Mouse (Mus musculus) heart, embryonic 11.5 days (tissue): Measurements from ENCODE around the gene Cox7a2. TPM values are rescaled to one million over a fixed set of nuclear protein-coding genes. Genes with fewer than 3 reads are reported as not detected.

Experiments
- ATAC-seq: fragments of 200-750 bp; cut with Nextera tagmentation; replicated peaks from 2 replicates; pipeline ENCODE4 v1.8.0; 2017; ENCODE audit warnings: moderate library complexity; ENCODE audit not compliant: insufficient number of reproducible peaks, low FRiP score, low TSS enrichment
- H3K27ac ChIP-seq: fragments of 300-500 bp; sonication (generic); 2 replicates; pipeline ENCODE4 v1.5.1; 2014; ENCODE audit warnings: mild to moderate bottlenecking, low read depth, low read length
- H3K27me3 ChIP-seq: fragments of 300-500 bp; sonication (generic); 2 replicates; pipeline ENCODE4 v1.6.1; 2014; ENCODE audit warnings: mild to moderate bottlenecking, low read length, mixed read lengths; ENCODE audit not compliant: control insufficient read depth, insufficient read depth
- H3K36me3 ChIP-seq: fragments of 300-500 bp; sonication (generic); 2 replicates; pipeline ENCODE4 v1.6.1; 2014; ENCODE audit warnings: mild to moderate bottlenecking, low read length, moderate library complexity, mixed read lengths; ENCODE audit not compliant: control insufficient read depth, insufficient read depth
- H3K4me1 ChIP-seq: fragments of 300-500 bp; sonication (generic); 2 replicates; pipeline ENCODE4 v1.6.1; 2014; ENCODE audit warnings: low read length; ENCODE audit not compliant: control insufficient read depth, insufficient read depth
- H3K4me2 ChIP-seq: fragments of 300-500 bp; sonication (generic); 2 replicates; pipeline ENCODE4 v1.6.1; 2014; ENCODE audit warnings: mild to moderate bottlenecking, moderate library complexity
- H3K4me3 ChIP-seq: fragments of 300-500 bp; sonication (generic); 2 replicates; pipeline ENCODE4 v1.5.1; 2014; ENCODE audit warnings: low read depth, low read length
- H3K9ac ChIP-seq: fragments of 300-500 bp; sonication (generic); 2 replicates; pipeline ENCODE4 v1.6.1; 2014; ENCODE audit warnings: mild to moderate bottlenecking, low read depth, low read length, moderate library complexity
- H3K9me3 ChIP-seq: fragments of 300-500 bp; sonication (generic); replicated peaks from 2 replicates; pipeline ENCODE4 v1.6.1; 2016; ENCODE audit warnings: low read length; ENCODE audit not compliant: control insufficient read depth
- WGBS: fragments of 180-500 bp; shearing (Covaris S2); extraction: QIAGEN DNeasy Blood & Tissue Kit; methylation state at CpG from one replicate; pipeline ENCODE4 v1.1.7; 2014; ENCODE audit not compliant: insufficient replicate concordance; 5-methylcytosine and 5-hydroxymethylcytosine counted together
- polyA plus RNA-seq: library from polyadenylated mRNA; unstranded; fragments of >200 nt; fragmentation: Nextera tagmentation; extraction: Ambion mirVana; gene quantifications from 2 replicates; pipeline ENCODE4 v1.2.1, GENCODE M21; 2014

Gene Cox7a2
- polyA plus RNA-seq, 1 experiment from 2014 or later, result 1,220 TPM

GRCm38 (mm10) chr9:79785794-79786085, 26.1 kb upstream of the Cox7a2 start:
- Histone ChIP-seq H3K9ac (no peak overlapping the region), H3K36me3 (no peaks in the 10 kb centered on the region), H3K27ac (no peak overlapping the region), H3K27me3 (no peaks in the 10 kb centered on the region), H3K4me3 (no peak overlapping the region), H3K9me3 (no peaks in the 10 kb centered on the region), H3K4me1 (no peaks in the 10 kb centered on the region), H3K4me2 (no peak overlapping the region)
- ATAC-seq, result no peak
- WGBS, result 81% methylated on average over 2 of the region's 2 CpGs

DNA sequence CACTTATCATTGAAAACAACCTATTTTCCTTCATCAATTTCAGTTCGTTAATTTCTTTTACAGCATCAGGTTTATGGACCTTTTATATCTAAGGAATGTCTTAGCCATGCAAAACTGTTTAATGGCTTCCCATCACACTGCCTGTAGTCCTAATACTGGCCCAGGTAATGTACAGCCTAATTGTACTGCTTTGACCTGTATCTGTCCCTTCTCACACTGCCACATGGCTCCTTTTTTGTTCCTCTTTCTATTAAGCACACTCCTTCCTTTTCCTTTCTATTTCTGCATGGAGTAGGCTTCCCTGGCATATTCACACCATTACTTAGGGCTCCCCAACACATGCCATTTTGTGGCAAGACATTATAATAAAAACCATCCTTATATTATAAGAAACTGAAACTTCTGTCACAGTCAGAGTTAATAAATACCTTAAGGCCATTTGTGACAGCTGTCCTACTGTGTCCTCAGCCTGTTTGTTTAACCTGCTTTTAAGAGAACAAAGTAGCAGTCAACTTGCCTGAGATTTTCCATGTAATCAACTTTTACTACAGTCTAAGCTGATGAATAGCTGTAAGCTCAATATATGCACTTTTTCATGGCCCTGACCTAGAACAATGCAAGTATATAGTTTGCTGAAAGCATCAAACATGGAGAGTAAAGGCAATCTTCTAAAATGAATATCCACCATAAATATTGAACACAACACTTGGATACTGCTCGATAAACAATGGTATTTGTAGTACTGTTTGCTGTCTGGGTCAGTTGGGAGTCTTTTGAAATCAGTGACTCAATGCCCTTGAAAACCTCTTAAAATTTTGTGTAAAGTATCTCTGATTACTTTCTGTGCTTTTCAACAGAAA, 25.5 kb upstream of the Cox7a2 start:
- WGBS, result 86% methylated on average over 2 of the region's 2 CpGs
- Histone ChIP-seq H3K4me3 (no peak overlapping the region), H3K27ac (no peak overlapping the region), H3K4me1 (no peaks in the 10 kb centered on the region), H3K9ac (no peak overlapping the region), H3K9me3 (no peaks in the 10 kb centered on the region), H3K27me3 (no peaks in the 10 kb centered on the region), H3K36me3 (no peaks in the 10 kb centered on the region), H3K4me2 (no peak overlapping the region)
- ATAC-seq, result no peak

DNA sequence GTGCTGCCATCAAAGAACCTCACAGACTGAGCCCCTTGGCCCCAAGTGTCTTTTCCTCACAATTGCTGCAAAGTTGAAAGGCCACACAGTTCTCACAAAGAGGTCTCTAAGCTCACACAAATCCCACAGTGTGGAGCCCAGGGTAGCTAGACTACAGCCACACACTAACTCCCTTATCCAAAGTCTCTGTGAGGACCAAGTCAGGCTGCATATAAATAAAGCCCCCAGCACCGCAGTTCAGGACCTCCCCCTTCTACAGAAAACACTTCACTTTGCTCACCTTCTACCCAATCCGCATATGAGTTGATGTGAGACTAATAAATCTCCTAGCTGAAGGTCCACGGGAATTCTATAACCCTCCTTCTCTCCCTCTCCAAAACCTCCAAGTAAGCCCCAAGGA, 24.8 kb upstream of the Cox7a2 start:
- Histone ChIP-seq H3K4me3 (no peak overlapping the region), H3K9me3 (no peaks in the 10 kb centered on the region)
- no peak for ATAC-seq

DNA sequence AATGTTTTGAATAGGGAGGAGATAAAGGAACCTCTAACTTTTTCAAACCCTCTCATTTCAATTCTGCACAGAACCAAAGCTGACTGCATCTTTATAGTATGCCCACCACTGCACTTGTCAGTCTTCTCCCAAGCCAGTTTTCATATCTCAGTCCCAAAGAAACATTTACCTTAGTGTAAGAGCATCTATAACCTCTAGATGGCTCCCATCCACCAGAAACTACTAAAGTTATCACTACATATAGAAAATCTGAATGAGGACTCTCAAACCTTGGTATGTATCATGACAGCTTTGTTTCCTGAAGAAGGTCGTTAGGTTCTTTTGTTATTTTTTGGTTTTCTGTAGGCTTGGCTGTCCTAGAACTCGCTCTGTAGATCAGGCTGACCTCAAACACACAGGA, 19.7 kb upstream of the Cox7a2 start:
- no peak for ATAC-seq
- no peaks in the 10 kb centered on the region for H3K9me3 ChIP-seq
- no peaks in the 10 kb centered on the region for H3K36me3 ChIP-seq
- no peak overlapping the region for H3K4me3 ChIP-seq
- no peaks in the 10 kb centered on the region for H3K27me3 ChIP-seq
- no peaks in the 10 kb centered on the region for H3K4me1 ChIP-seq
- H3K9ac ChIP-seq, result no peak overlapping the region
- no peak overlapping the region for H3K4me2 ChIP-seq
- WGBS, result 69% methylated on average over 2 of the region's 2 CpGs
- H3K27ac ChIP-seq, result no peak overlapping the region

More for the DNA sequence above, 24.8 kb upstream of the Cox7a2 start:
- no peaks in the 10 kb centered on the region for H3K4me1 ChIP-seq
- no peak overlapping the region for H3K4me2 ChIP-seq
- WGBS, result 75% methylated on average over 3 of the region's 3 CpGs
- no peaks in the 10 kb centered on the region for H3K27me3 ChIP-seq
- no peaks in the 10 kb centered on the region for H3K36me3 ChIP-seq
- no peak overlapping the region for H3K9ac ChIP-seq
- no peak overlapping the region for H3K27ac ChIP-seq

DNA sequence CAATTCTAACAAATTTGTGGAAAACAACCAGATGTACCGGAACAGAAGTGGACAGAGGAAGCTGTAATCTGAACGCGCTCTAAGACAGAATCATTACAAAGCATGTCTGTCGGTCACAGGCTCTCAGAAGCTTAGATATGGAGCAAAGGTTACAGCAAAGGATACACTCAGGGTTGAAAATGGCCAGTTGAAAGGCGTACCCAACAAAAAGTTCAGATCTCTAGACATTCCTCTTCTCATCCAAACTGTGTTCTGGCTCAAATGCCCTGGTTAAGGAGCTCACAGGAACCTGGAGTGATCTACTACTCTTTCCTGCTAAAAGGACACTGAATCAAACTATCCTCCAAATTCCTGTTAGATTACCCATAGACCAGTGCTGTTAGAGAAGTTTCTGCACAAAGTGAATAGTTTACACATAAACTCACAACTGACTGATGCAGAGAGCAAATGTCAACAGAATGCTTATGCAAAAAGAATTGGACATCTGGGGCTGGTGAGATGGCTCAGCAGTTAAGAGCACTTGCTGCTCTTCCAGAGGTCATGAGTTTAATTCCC, 7.4 kb upstream of the Cox7a2 start:
- Histone ChIP-seq H3K27me3 (no peaks in the 10 kb centered on the region), H3K4me3 (no peak overlapping the region), H3K9me3 (no peaks in the 10 kb centered on the region), H3K9ac (no peak overlapping the region), H3K36me3 (no peaks in the 10 kb centered on the region), H3K4me1 (no peaks in the 10 kb centered on the region), H3K27ac (no peak overlapping the region), H3K4me2 (no peak overlapping the region)
- WGBS, result 89% methylated on average over 5 of the region's 5 CpGs
- no peak for ATAC-seq

GRCm38 (mm10) chr9:79765329-79765728, 5.7 kb upstream of the Cox7a2 start:
- H3K4me2 ChIP-seq, result no peak overlapping the region
- H3K27ac ChIP-seq, result no peak overlapping the region
- 77% methylated on average over 4 of the region's 4 CpGs for WGBS
- no peaks in the 10 kb centered on the region for H3K36me3 ChIP-seq
- no peak overlapping the region for H3K9ac ChIP-seq
- H3K9me3 ChIP-seq, result no peaks in the 10 kb centered on the region
- ATAC-seq, result no peak
- H3K27me3 ChIP-seq, result no peaks in the 10 kb centered on the region
- H3K4me1 ChIP-seq, result no peaks in the 10 kb centered on the region
- no peak overlapping the region for H3K4me3 ChIP-seq

DNA sequence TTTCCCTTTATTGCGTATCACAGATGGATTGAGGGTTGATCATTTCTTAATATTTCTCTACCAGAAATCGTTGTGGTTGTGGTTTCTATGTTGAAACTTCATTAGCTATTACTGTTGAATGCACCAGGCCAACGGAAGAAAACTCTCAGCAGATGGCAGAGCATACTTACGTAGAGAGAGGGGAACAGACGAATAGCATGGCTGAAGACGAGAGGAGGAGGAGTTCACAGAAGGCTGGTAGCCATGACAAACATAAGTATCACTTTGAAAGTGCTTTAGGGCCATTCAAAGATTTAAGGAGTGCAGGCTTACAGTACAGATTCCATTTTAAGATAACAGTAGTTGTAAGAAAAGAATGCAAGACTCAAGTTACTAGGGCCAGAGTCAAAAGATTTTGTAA, 2.8 kb upstream of the Cox7a2 start:
- Histone ChIP-seq H3K4me1 (peaks cover 6% of the 10 kb centered on the region; the same call in 1 of the 2 replicates), H3K4me2 (no peak overlapping the region), H3K36me3 (no peaks in the 10 kb centered on the region), H3K9me3 (no peaks in the 10 kb centered on the region), H3K9ac (no peak overlapping the region), H3K27me3 (no peaks in the 10 kb centered on the region), H3K4me3 (no peak overlapping the region), H3K27ac (no peak overlapping the region)
- 77% methylated on average over 6 of the region's 6 CpGs for WGBS
- ATAC-seq, result no peak

DNA sequence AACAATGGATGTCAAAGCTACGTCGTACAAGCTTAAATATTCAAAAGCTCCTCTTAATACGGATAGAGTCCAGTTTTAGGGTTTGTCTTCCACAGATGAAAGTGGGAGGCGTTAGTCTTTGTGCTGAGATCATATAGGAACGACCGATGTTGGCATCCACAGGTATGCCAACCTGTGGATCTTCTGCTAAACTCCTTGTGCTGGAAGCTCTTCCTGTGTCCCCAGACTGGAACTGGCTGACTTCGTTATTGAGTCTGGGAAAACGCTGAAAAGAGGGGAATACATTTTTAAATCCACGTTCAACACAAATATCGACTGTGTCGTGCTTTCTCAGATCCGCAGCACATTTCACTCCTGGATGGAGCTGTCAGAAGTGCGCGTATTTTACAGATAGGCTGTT, 398 bp upstream of the Cox7a2 start:
- H3K4me2 ChIP-seq, result peak overlapping the region; percentile 82
- peak; percentile 20; the same call in 1 of the 2 replicates for ATAC-seq

GRCm38 (mm10) chr9:79755311-79755710, 4.4 kb downstream of the Cox7a2 start:
- H3K27ac ChIP-seq, result no peak overlapping the region
- ATAC-seq, result no peak
- 93% methylated on average over 4 of the region's 4 CpGs for WGBS

More for the DNA sequence above, 398 bp upstream of the Cox7a2 start:
- H3K27ac ChIP-seq, result peak overlapping the region; percentile 94
- peaks cover 7% of the 10 kb centered on the region for H3K36me3 ChIP-seq
- peak overlapping the region; percentile 87 for H3K4me3 ChIP-seq
- WGBS, result 8% methylated on average over 14 of the region's 14 CpGs
- H3K27me3 ChIP-seq, result no peaks in the 10 kb centered on the region
- H3K9ac ChIP-seq, result peak overlapping the region; percentile 91
- H3K4me1 ChIP-seq, result peaks cover 6% of the 10 kb centered on the region; the same call in 1 of the 2 replicates
- no peaks in the 10 kb centered on the region for H3K9me3 ChIP-seq

More at GRCm38 (mm10) chr9:79755311-79755710, 4.4 kb downstream of the Cox7a2 start:
- no peak overlapping the region for H3K9ac ChIP-seq
- peaks cover 6% of the 10 kb centered on the region; the same call in 1 of the 2 replicates for H3K4me1 ChIP-seq
- H3K27me3 ChIP-seq, result no peaks in the 10 kb centered on the region
- peaks cover 7% of the 10 kb centered on the region for H3K36me3 ChIP-seq
- no peak overlapping the region for H3K4me2 ChIP-seq
- no peak overlapping the region for H3K4me3 ChIP-seq
- no peaks in the 10 kb centered on the region for H3K9me3 ChIP-seq
